ENCODE assay signal across 8 mouse cellular contexts in the genomic region with DNA sequence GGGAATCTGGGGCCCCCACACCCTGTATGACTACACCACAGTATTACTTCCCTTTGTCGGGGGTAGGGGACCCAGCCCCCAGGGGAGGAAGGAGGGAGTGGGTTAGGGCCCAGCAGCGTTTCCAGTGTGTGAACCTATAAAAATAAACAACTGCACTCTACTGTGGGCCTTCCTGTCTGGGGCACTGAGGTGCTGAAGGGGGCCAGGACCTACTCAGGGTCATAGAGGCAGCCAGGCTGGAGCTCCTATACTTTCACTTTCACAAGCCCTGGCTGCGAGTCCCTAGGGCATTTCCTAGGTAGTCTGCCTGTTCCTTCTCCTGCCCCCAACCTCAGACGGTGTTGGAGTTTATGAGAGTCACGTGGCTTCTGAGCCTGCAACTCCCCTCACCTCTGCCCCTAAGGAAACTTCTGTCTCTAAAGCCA. TPM values are rescaled to one million over a fixed set of nuclear protein-coding genes. Genes with fewer than 3 reads are reported as not detected.
DNase-seq lines count a peak whose midpoint lies in the region; ATAC-seq and TF ChIP-seq lines count a peak whose summit lies in the region.

No protein-coding gene starts in this region.

- peaks cover 20% of the 10 kb centered on the region for H3K36me3 ChIP-seq in kidney, postnatal 0 days (ENCODE audit: insufficient read depth, low read length)
- H3K36me3 ChIP-seq in myocyte (ENCODE audit: control insufficient read depth, insufficient read depth): peaks cover 23% of the 10 kb centered on the region

- H3K27me3 ChIP-seq in kidney, postnatal 0 days (ENCODE audit: insufficient read depth, low read length): no peaks in the 10 kb centered on the region
- H3K27me3 ChIP-seq in myocyte (ENCODE audit: control insufficient read depth, insufficient read depth, insufficient read length): no peaks in the 10 kb centered on the region

- H3K79me2 ChIP-seq in myocyte (ENCODE audit: control insufficient read depth, insufficient read depth): no peaks in the 10 kb centered on the region

- 0 out of 2 replicates have a peak, but pooled peaks cover 2% of the 10 kb centered on the region for H3K4me1 ChIP-seq in embryonic fibroblast, embryonic 13.5 days (ENCODE audit: control insufficient read depth, insufficient read depth, low read length)
- peaks cover 9% of the 10 kb centered on the region; the same call in 1 of the 2 replicates for H3K4me1 ChIP-seq in kidney, postnatal 0 days (replicated peaks; ENCODE audit: insufficient read depth, low read length)

- ATAC-seq in kidney, postnatal 0 days (replicated peaks; ENCODE audit: low FRiP score, low read depth): peak; percentile 50

- no peak overlapping the region for H3K4me3 ChIP-seq in embryonic fibroblast, embryonic 13.5 days (ENCODE audit: insufficient read depth, low read length)
- H3K4me3 ChIP-seq in kidney, postnatal 0 days (replicated peaks; ENCODE audit: low read depth, low read length): no peak overlapping the region
- no peak overlapping the region for H3K4me3 ChIP-seq in myocyte

- WGBS in kidney, postnatal 0 days: 6% methylated on average over 5 of the region's 5 CpGs

- peak overlapping the region; percentile 21 for H3K27ac ChIP-seq in embryonic fibroblast, embryonic 13.5 days (ENCODE audit: insufficient read depth, low read length)
- H3K27ac ChIP-seq in kidney, postnatal 0 days: peak overlapping the region; percentile 86

- TF ChIP-seq CTCF in embryonic fibroblast, embryonic 13.5 days (IDR thresholded peaks at IDR 0.05; ENCODE audit: borderline replicate concordance, insufficient read depth, low read length): no peak
- TF ChIP-seq CTCF in kidney, postnatal 0 days (IDR thresholded peaks at IDR 0.05; ENCODE audit: low read depth): no peak

- intact Hi-C loops in heart, postnatal 25 days (cut with DNase I): no loop called here

- no peaks in the 10 kb centered on the region for H3K9me3 ChIP-seq in kidney, postnatal 0 days (replicated peaks; ENCODE audit: low read length)

- TF ChIP-seq POLR2A in embryonic fibroblast, embryonic 13.5 days (IDR thresholded peaks at IDR 0.05; ENCODE audit: low read depth, low read length): no peak
- TF ChIP-seq POLR2A in myocyte (IDR thresholded peaks at IDR 0.05; ENCODE audit: insufficient read length, low read depth): no peak

- DNase-seq in heart, adult 18-20 months: peak; percentile 44 to 63
- DNase-seq in heart, postnatal 25 days (ENCODE audit: low spot score): no peak
- DNase-seq in kidney, postnatal 0 days (ENCODE audit: low spot score): peak; percentile 57
- no peak for DNase-seq in ovary, postnatal 36 days (ENCODE audit: low spot score)
- DNase-seq in urinary bladder, postnatal 25 days (ENCODE audit: low spot score): no peak
- DNase-seq in layer of hippocampus, postnatal 36 days: no peak

- H3ac ChIP-seq in myocyte (ENCODE audit: control insufficient read depth, insufficient read length): no peak overlapping the region

- H3K9ac ChIP-seq in kidney, postnatal 0 days (ENCODE audit: low read depth, low read length): 0 out of 2 replicates have a peak overlapping the region, but pooled peaks have one; percentile 3

- 0 out of 2 replicates have a peak overlapping the region, but pooled peaks have one; percentile 0 for H3K4me2 ChIP-seq in kidney, postnatal 0 days (ENCODE audit: low read length)
- H3K4me2 ChIP-seq in myocyte (ENCODE audit: low read depth): peak overlapping the region; percentile 59

TF ChIP-seq in myocyte, 11 proteins besides CTCF, POLR2A, EP300 and RAD21:
- TF ChIP-seq MAX (IDR thresholded peaks at IDR 0.05; ENCODE audit: low read depth) (no peak), REST (IDR thresholded peaks at IDR 0.05; ENCODE audit: insufficient read depth, insufficient read length) (no peak), USF1 (IDR thresholded peaks at IDR 0.05; ENCODE audit: low read depth) (peak; percentile 9)

RNA-seq across cellular contexts. Expression of gene Aip, which starts 11.8 kb away (rescaled TPM):
- 10 to 100 TPM; 62.1 to 63.2 TPM for total RNA-seq in heart, adult 18-20 months (2021)
- total RNA-seq in heart, postnatal 25 days (2021): 10 to 100 TPM; 54.2 to 56.8 TPM
- polyA plus RNA-seq in embryonic fibroblast, embryonic 13.5 days (2011; ENCODE audit: insufficient read length, low read depth, missing spikeins): 63.9 and 72.7 TPM in 2 replicates
- 83.2 and 84.2 TPM in 2 replicates for polyA plus RNA-seq in kidney, postnatal 0 days (2015; fragmentation: Nextera tagmentation; extraction: Ambion mirVana)
- 250 TPM for polyA plus RNA-seq in myocyte (2012; fragmentation: generic; extraction: Trizol)
- total RNA-seq in layer of hippocampus, postnatal 36 days (2021): 100 to 1,000 TPM; 108 to 128 TPM

RNA-seq across cellular contexts. Expression of gene Pitpnm1, which starts 14.0 kb away (rescaled TPM):
- total RNA-seq in heart, adult 18-20 months (2021): 10 to 100 TPM; 16.1 to 21.2 TPM
- 10 to 100 TPM; 20.8 to 22.1 TPM for total RNA-seq in heart, postnatal 25 days (2021)
- polyA plus RNA-seq in embryonic fibroblast, embryonic 13.5 days (2011; ENCODE audit: insufficient read length, low read depth, missing spikeins): 14.5 and 19.5 TPM in 2 replicates
- polyA plus RNA-seq in kidney, postnatal 0 days (2015; fragmentation: Nextera tagmentation; extraction: Ambion mirVana): 12.2 and 13.9 TPM in 2 replicates
- 42.3 TPM for polyA plus RNA-seq in myocyte (2012; fragmentation: generic; extraction: Trizol)
- total RNA-seq in layer of hippocampus, postnatal 36 days (2021): 100 to 1,000 TPM; 169 to 174 TPM

RNA-seq across cellular contexts. Expression of gene Cdk2ap2, which starts 16.8 kb away (rescaled TPM):
- total RNA-seq in heart, adult 18-20 months (2021): 10 to 100 TPM; 34.5 to 37.8 TPM
- 10 to 100 TPM; 36.6 to 45.1 TPM for total RNA-seq in heart, postnatal 25 days (2021)
- polyA plus RNA-seq in embryonic fibroblast, embryonic 13.5 days (2011; ENCODE audit: insufficient read length, low read depth, missing spikeins): 25.1 and 32.1 TPM in 2 replicates
- 107 TPM in 2 replicates for polyA plus RNA-seq in kidney, postnatal 0 days (2015; fragmentation: Nextera tagmentation; extraction: Ambion mirVana)
- polyA plus RNA-seq in myocyte (2012; fragmentation: generic; extraction: Trizol): 148 TPM
- 10 to 100 TPM; 29.7 to 46.0 TPM for total RNA-seq in layer of hippocampus, postnatal 36 days (2021)

RNA-seq across cellular contexts. Expression of gene Gpr152, which starts 25.8 kb away (rescaled TPM):
- under 1 TPM in 1 of 2 experiments, not detected in 1; 0.08 TPM for total RNA-seq in heart, adult 18-20 months (2021)
- total RNA-seq in heart, postnatal 25 days (2021): not detected
- not detected in 2 replicates for polyA plus RNA-seq in embryonic fibroblast, embryonic 13.5 days (2011; ENCODE audit: insufficient read length, low read depth, missing spikeins)
- 0.03 TPM in 1 of 2 replicates, not detected in the other for polyA plus RNA-seq in kidney, postnatal 0 days (2015; fragmentation: Nextera tagmentation; extraction: Ambion mirVana)
- not detected for polyA plus RNA-seq in myocyte (2012; fragmentation: generic; extraction: Trizol)
- total RNA-seq in layer of hippocampus, postnatal 36 days (2021): under 1 TPM; 0.10 TPM

RNA-seq across cellular contexts. Expression of gene Cabp4, which starts 30.0 kb away (rescaled TPM):
- total RNA-seq in heart, adult 18-20 months (2021): under 1 TPM; 0.12 to 0.13 TPM
- total RNA-seq in heart, postnatal 25 days (2021): under 1 TPM in 1 of 2 experiments, not detected in 1; 0.31 TPM
- polyA plus RNA-seq in embryonic fibroblast, embryonic 13.5 days (2011; ENCODE audit: insufficient read length, low read depth, missing spikeins): not detected in 2 replicates
- 0.08 and 0.13 TPM in 2 replicates for polyA plus RNA-seq in kidney, postnatal 0 days (2015; fragmentation: Nextera tagmentation; extraction: Ambion mirVana)
- polyA plus RNA-seq in myocyte (2012; fragmentation: generic; extraction: Trizol): 0.10 TPM
- under 1 TPM; 0.17 to 0.28 TPM for total RNA-seq in layer of hippocampus, postnatal 36 days (2021)

Comparison
In these comparisons a context has a peak if more than half of its experiments do, and no peak if none do; other contexts are left out.
1. DNase-seq: peak in heart, adult 18-20 months (2 of 2) and kidney, postnatal 0 days (single experiment); none in heart, postnatal 25 days (single experiment), ovary, postnatal 36 days (single experiment), urinary bladder, postnatal 25 days (single experiment) and layer of hippocampus, postnatal 36 days (0 of 2).
2. RNA of gene Pitpnm1, which starts 14.0 kb away (total RNA-seq): 169 to 174 TPM in layer of hippocampus, postnatal 36 days; 20.8 to 22.1 TPM in heart, postnatal 25 days and 16.1 to 21.2 TPM in heart, adult 18-20 months; every median in the first group is over 4 times any median in the second.